ENCODE assay signal across 13 mouse cellular contexts in genomic region chr12:102058428-102058827, GRCm38 (mm10).
DNase-seq lines count a peak whose midpoint lies in the region; ATAC-seq and TF ChIP-seq lines count a peak whose summit lies in the region.
"Had no signal": no experiment of that assay in that cellular context is flagged by ENCODE, and none has a peak within 500 bp of the region (broad histone marks: within the 10 kb centered on the region; RNA-seq: fewer than 3 reads in every experiment).

No protein-coding gene starts in this region.

- intact Hi-C loops in left cerebral cortex, postnatal 4 days (cut with DNase I): no loop called here
- intact Hi-C loops in left cerebral cortex, postnatal 36 days (cut with DNase I): loop anchor here (5.0 kb wide), 1 partner anchor 69 kb away; the partner anchor contains the start of gene Slc24a4
- intact Hi-C loops in left cerebral cortex, postnatal 25 days (cut with DNase I): loop anchor here (5.0 kb wide), 2 partner anchors 69 to 134 kb away; partner anchors contain the start of gene Slc24a4
- intact Hi-C loops in left cerebral cortex, adult 2 months (cut with DNase I): no loop called here

- peak; percentile 38 for DNase-seq in left cerebral cortex, postnatal 4 days
- no peak for DNase-seq in left cerebral cortex, adult 8-10 months (ENCODE audit: low spot score in 2 of 2)
- DNase-seq in kidney, postnatal 36 days: peak; percentile 10 to 35
- DNase-seq in left cerebral cortex, postnatal 36 days (ENCODE audit: low spot score in 2 of 2): no peak
- DNase-seq in left cerebral cortex, postnatal 25 days (ENCODE audit: low spot score in 2 of 2): no peak
- no peak for DNase-seq in left cerebral cortex, adult 2 months (ENCODE audit: extremely low spot score in 1 of 2, low spot score in 2 of 2)
- DNase-seq in urinary bladder, postnatal 4 days (ENCODE audit: low spot score in 2 of 2): no peak
- DNase-seq: adrenal gland, postnatal 25 days; lung, adult 18-20 months had no signal

- H3K27me3 ChIP-seq in forebrain, embryonic 13.5 days: no peaks in the 10 kb centered on the region
- H3K27me3 ChIP-seq: stomach, embryonic 15.5 days had no signal

- peak overlapping the region; percentile 73 for H3K27ac ChIP-seq in forebrain, embryonic 13.5 days
- no peak overlapping the region for H3K27ac ChIP-seq in left cerebral cortex, adult 2 months
- H3K27ac ChIP-seq: heart, embryonic 10.5 days; stomach, embryonic 15.5 days had no signal

- no peak overlapping the region for H3K9ac ChIP-seq in forebrain, embryonic 13.5 days
- H3K9ac ChIP-seq: stomach, embryonic 15.5 days had no signal

- H3K9me3 ChIP-seq in forebrain, embryonic 13.5 days (replicated peaks): no peaks in the 10 kb centered on the region
- H3K9me3 ChIP-seq: heart, embryonic 10.5 days; stomach, embryonic 15.5 days had no signal

- no peak overlapping the region for H3K4me3 ChIP-seq in forebrain, embryonic 13.5 days
- H3K4me3 ChIP-seq in left cerebral cortex, adult 2 months: no peak overlapping the region
- H3K4me3 ChIP-seq: heart, embryonic 10.5 days; stomach, embryonic 15.5 days had no signal

- H3K36me3 ChIP-seq in forebrain, embryonic 13.5 days (ENCODE audit: poor library complexity, severe bottlenecking): no peaks in the 10 kb centered on the region
- H3K36me3 ChIP-seq: heart, embryonic 10.5 days; stomach, embryonic 15.5 days had no signal

- peak; percentile 87 for ATAC-seq in forebrain, embryonic 13.5 days
- ATAC-seq: inflammation-experienced regulatory T-cells, adult 6 months had no signal

- peak overlapping the region; percentile 6; the same call in 1 of the 2 replicates for H3K4me2 ChIP-seq in forebrain, embryonic 13.5 days
- H3K4me2 ChIP-seq: stomach, embryonic 15.5 days had no signal

- TF ChIP-seq CTCF in left cerebral cortex, adult 2 months (IDR thresholded peaks at IDR 0.05): no peak

- peaks cover 21% of the 10 kb centered on the region for H3K4me1 ChIP-seq in forebrain, embryonic 13.5 days
- H3K4me1 ChIP-seq: stomach, embryonic 15.5 days had no signal

- 9% methylated on average over 3 of the region's 3 CpGs for WGBS in forebrain, embryonic 13.5 days

Comparison
In these comparisons a context has a peak if more than half of its experiments do, and no peak if none do; other contexts are left out.
1. DNase-seq: peak in left cerebral cortex, postnatal 4 days (single experiment) and kidney, postnatal 36 days (2 of 2); none in left cerebral cortex, adult 8-10 months (0 of 2), left cerebral cortex, postnatal 36 days (0 of 2), left cerebral cortex, postnatal 25 days (0 of 2), left cerebral cortex, adult 2 months (0 of 2) and urinary bladder, postnatal 4 days (0 of 2).
2. intact Hi-C loops: an anchor here in left cerebral cortex, postnatal 36 days (5.0 kb wide) and left cerebral cortex, postnatal 25 days (5.0 kb wide); none called in left cerebral cortex, postnatal 4 days and left cerebral cortex, adult 2 months.